Mouse (Mus musculus) embryonic facial prominence, embryonic 11.5 days (tissue): ENCODE data around the gene Cps1. TPM values are rescaled to one million over a fixed set of nuclear protein-coding genes. Genes with fewer than 3 reads are reported as not detected.

Experiments used
- ATAC-seq: fragments of 200-750 bp; cut with Nextera tagmentation; replicated peaks from 2 replicates; pipeline ENCODE4 v1.8.0; 2017; ENCODE audit warnings: low read depth; ENCODE audit not compliant: insufficient number of reproducible peaks, low FRiP score, low TSS enrichment
- DNase-seq: peaks from one replicate; pipeline ENCODE4 v3.0.0-alpha.2; 2015; ENCODE audit warnings: low spot score
- H3K27ac ChIP-seq: fragments of 300-500 bp; sonication (generic); replicated peaks from 2 replicates; pipeline ENCODE4 v1.5.1; 2014; ENCODE audit warnings: mild to moderate bottlenecking, low read depth, low read length, control low read depth
- H3K27me3 ChIP-seq: fragments of 300-500 bp; sonication (generic); 2 replicates; pipeline ENCODE4 v1.6.1; 2014; ENCODE audit warnings: mild to moderate bottlenecking, low read length, moderate library complexity, mixed read lengths; ENCODE audit not compliant: control insufficient read depth, insufficient read depth
- H3K36me3 ChIP-seq: fragments of 300-500 bp; sonication (generic); replicated peaks from 2 replicates; pipeline ENCODE4 v1.6.1; 2014; ENCODE audit warnings: low read depth, mild to moderate bottlenecking, low read length, moderate library complexity, mixed read lengths; ENCODE audit not compliant: control insufficient read depth, insufficient read depth
- H3K4me1 ChIP-seq: fragments of 300-500 bp; sonication (generic); 2 replicates; pipeline ENCODE4 v1.6.1; 2014; ENCODE audit warnings: low read length, mixed read lengths; ENCODE audit not compliant: control insufficient read depth, insufficient read depth
- H3K4me2 ChIP-seq: fragments of 300-500 bp; sonication (generic); 2 replicates; pipeline ENCODE4 v1.6.1; 2014; ENCODE audit warnings: low read depth, mild to moderate bottlenecking, control low read depth, low read length, moderate library complexity
- H3K4me3 ChIP-seq: fragments of 300-500 bp; sonication (generic); 2 replicates; pipeline ENCODE4 v1.5.1; 2014; ENCODE audit warnings: low read depth, low read length, control low read depth
- H3K9ac ChIP-seq: fragments of 300-500 bp; sonication (generic); replicated peaks from 2 replicates; pipeline ENCODE4 v1.6.1; 2014; ENCODE audit warnings: mild to moderate bottlenecking, control low read depth, low read length
- H3K9me3 ChIP-seq: fragments of 300-500 bp; sonication (generic); replicated peaks from 2 replicates; pipeline ENCODE4 v1.6.1; 2016; ENCODE audit warnings: mild to moderate bottlenecking, low read length, inconsistent platforms, mixed read lengths; ENCODE audit not compliant: control insufficient read depth
- WGBS: fragments of 180-500 bp; shearing (Covaris S2); extraction: QIAGEN DNeasy Blood & Tissue Kit; methylation state at CpG from one replicate; pipeline ENCODE4 v1.1.7; 2014; 5-methylcytosine and 5-hydroxymethylcytosine counted together
- polyA plus RNA-seq: library from polyadenylated mRNA; unstranded; fragments of >200 nt; fragmentation: Nextera tagmentation; extraction: Ambion mirVana; gene quantifications from 2 replicates; pipeline ENCODE4 v1.2.1, GENCODE M21; 2014

Cps1 gene
- polyA plus RNA-seq, 1 experiment from 2014 or later, result 0.11 TPM

DNA sequence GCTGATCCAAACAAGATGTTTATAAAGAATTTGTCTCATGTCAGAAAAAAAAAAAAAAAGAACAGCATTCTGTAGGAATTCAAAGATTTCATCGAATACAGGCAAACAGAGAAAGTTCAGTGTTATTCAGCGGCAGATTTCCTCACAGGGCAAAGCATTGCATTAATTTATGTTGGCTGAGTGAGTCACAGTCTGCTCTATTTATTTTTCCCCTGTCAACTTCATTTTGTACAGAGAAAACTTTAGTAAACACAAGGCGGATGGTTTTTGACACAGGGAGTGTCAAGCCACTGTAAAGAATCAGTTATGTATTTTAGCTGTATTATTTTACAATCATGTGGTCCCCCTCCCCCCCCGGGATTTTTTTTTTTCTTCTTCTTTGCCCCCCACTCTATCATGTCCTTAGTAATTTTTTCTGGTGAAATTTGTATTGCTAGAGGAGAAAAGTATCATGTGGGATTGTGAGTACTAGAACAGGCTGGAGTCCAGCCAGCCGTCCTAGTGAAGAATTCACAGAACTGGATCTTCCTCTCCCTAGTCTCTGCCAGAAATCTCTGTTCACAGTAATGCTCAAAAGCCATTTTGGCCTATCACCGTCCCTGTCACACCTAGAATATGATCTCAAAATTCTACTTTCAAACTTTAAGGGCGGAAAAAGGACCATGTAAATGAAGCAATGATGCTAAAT, 9.3 kb upstream of the Cps1 start:
- no peaks in the 10 kb centered on the region for H3K36me3 ChIP-seq
- H3K4me2 ChIP-seq, result no peak overlapping the region
- no peak overlapping the region for H3K9ac ChIP-seq
- H3K4me3 ChIP-seq, result no peak overlapping the region
- H3K27ac ChIP-seq, result no peak overlapping the region
- no peaks in the 10 kb centered on the region for H3K9me3 ChIP-seq
- WGBS, result 74% methylated on average over 7 of the region's 7 CpGs
- no peaks in the 10 kb centered on the region for H3K4me1 ChIP-seq
- no peak for ATAC-seq
- peak; percentile 6 for DNase-seq
- no peaks in the 10 kb centered on the region for H3K27me3 ChIP-seq

GRCm38 (mm10) chr1:67116571-67116970, 6.3 kb upstream of the Cps1 start:
- ATAC-seq (no peak), DNase-seq (no peak)
- 81% methylated on average over 8 of the region's 8 CpGs for WGBS
- Histone ChIP-seq H3K27ac (no peak overlapping the region), H3K4me3 (no peak overlapping the region), H3K4me2 (no peak overlapping the region), H3K27me3 (no peaks in the 10 kb centered on the region), H3K9ac (no peak overlapping the region), H3K4me1 (no peaks in the 10 kb centered on the region), H3K36me3 (no peaks in the 10 kb centered on the region), H3K9me3 (no peaks in the 10 kb centered on the region)

DNA sequence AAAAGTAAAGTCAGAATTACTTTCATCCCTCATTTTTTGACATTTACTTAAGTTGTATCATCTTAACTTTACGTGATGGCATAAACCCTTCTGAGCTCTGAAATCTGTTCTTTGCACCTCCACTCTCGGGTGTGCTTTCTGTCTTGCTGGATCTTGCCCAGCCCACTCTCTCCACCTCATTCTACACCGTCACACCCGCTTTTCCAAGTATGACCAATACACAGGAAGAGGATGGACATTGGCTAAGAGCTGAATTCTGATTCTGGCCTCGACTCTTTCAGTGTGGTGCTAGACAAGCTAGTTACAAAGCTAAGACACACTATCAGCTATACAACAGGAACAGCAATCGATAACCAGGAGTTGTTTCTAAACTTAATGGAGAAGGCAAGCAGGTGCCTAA, 5.0 kb upstream of the Cps1 start:
- no peaks in the 10 kb centered on the region for H3K4me1 ChIP-seq
- no peak overlapping the region for H3K4me3 ChIP-seq
- DNase-seq, result no peak
- H3K4me2 ChIP-seq, result no peak overlapping the region
- 90% methylated on average over 6 of the region's 6 CpGs for WGBS
- H3K27me3 ChIP-seq, result no peaks in the 10 kb centered on the region
- no peak overlapping the region for H3K9ac ChIP-seq
- ATAC-seq, result no peak
- no peaks in the 10 kb centered on the region for H3K36me3 ChIP-seq
- H3K9me3 ChIP-seq, result no peaks in the 10 kb centered on the region
- H3K27ac ChIP-seq, result no peak overlapping the region

GRCm38 (mm10) chr1:67125433-67125832, 2.6 kb downstream of the Cps1 start:
- no peak for ATAC-seq
- no peak for DNase-seq

GRCm38 (mm10) chr1:67143939-67144338, 21.1 kb downstream of the Cps1 start:
- Histone ChIP-seq H3K36me3 (no peaks in the 10 kb centered on the region), H3K27me3 (no peaks in the 10 kb centered on the region), H3K9ac (no peak overlapping the region), H3K27ac (no peak overlapping the region), H3K4me3 (no peak overlapping the region), H3K4me2 (no peak overlapping the region), H3K4me1 (no peaks in the 10 kb centered on the region), H3K9me3 (no peaks in the 10 kb centered on the region)
- 7% methylated on average over 8 of the region's 8 CpGs for WGBS
- no peak for ATAC-seq
- DNase-seq, result peak; percentile 69

More at GRCm38 (mm10) chr1:67125433-67125832, 2.6 kb downstream of the Cps1 start:
- H3K36me3 ChIP-seq, result no peaks in the 10 kb centered on the region
- no peaks in the 10 kb centered on the region for H3K27me3 ChIP-seq
- 88% methylated on average over 2 of the region's 2 CpGs for WGBS
- no peaks in the 10 kb centered on the region for H3K9me3 ChIP-seq
- no peak overlapping the region for H3K4me2 ChIP-seq
- no peak overlapping the region for H3K9ac ChIP-seq
- no peak overlapping the region for H3K4me3 ChIP-seq
- H3K27ac ChIP-seq, result no peak overlapping the region
- no peaks in the 10 kb centered on the region for H3K4me1 ChIP-seq

DNA sequence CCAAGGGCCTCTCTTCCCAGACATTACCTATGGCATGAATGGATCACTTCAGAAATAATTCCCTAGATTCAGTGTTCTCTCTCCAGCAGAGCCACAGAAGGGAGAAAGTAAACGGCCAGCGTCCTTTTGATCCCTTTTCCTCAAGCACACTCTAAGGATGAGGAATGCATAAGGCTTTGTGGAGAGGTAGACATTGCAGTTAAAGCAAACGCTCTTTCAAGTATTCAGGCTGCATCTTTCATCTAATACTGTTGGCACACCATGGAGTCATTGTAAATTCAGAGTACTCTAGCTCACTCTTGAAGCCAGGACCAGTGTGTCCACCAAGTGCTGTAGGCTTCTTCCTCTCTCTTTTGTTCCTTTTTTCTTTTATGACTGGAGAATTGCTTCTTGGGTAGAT, 28.4 kb downstream of the Cps1 start:
- Histone ChIP-seq H3K4me2 (no peak overlapping the region), H3K4me1 (no peaks in the 10 kb centered on the region), H3K36me3 (no peaks in the 10 kb centered on the region), H3K9me3 (no peaks in the 10 kb centered on the region), H3K27me3 (no peaks in the 10 kb centered on the region), H3K4me3 (no peak overlapping the region), H3K9ac (no peak overlapping the region), H3K27ac (no peak overlapping the region)
- ATAC-seq (no peak), DNase-seq (no peak)
- 84% methylated on average over 3 of the region's 3 CpGs for WGBS

GRCm38 (mm10) chr1:67167283-67167682, 44.5 kb downstream of the Cps1 start:
- no peak overlapping the region for H3K4me3 ChIP-seq
- no peaks in the 10 kb centered on the region for H3K4me1 ChIP-seq
- ATAC-seq, result no peak
- no peaks in the 10 kb centered on the region for H3K27me3 ChIP-seq
- H3K36me3 ChIP-seq, result no peaks in the 10 kb centered on the region
- H3K27ac ChIP-seq, result no peak overlapping the region
- DNase-seq, result no peak
- H3K9me3 ChIP-seq, result no peaks in the 10 kb centered on the region
- H3K9ac ChIP-seq, result no peak overlapping the region
- WGBS, result 76% methylated on average over 4 of the region's 4 CpGs
- no peak overlapping the region for H3K4me2 ChIP-seq

- H3K36me3 ChIP-seq, result no peaks in the 10 kb centered on the region
- no peak overlapping the region for H3K4me2 ChIP-seq
- H3K9me3 ChIP-seq, result no peaks in the 10 kb centered on the region
- H3K4me1 ChIP-seq, result no peaks in the 10 kb centered on the region
- no peak overlapping the region for H3K9ac ChIP-seq
- 12% methylated on average over 7 of the region's 7 CpGs for WGBS
- no peak overlapping the region for H3K4me3 ChIP-seq
- DNase-seq (peak; percentile 83), ATAC-seq (no peak)
- H3K27ac ChIP-seq, result no peak overlapping the region
- no peaks in the 10 kb centered on the region for H3K27me3 ChIP-seq
Observed at GRCm38 (mm10) chr1:67181165-67181564, 58.3 kb downstream of the Cps1 start.
